Mouse (Mus musculus): ENCODE data around the gene Mup13.
"Not testable (repeated sequence)": the region's sequence is repeated elsewhere in the genome, so short reads cannot be mapped to it uniquely, and the experiment has no call there.

Gene Mup13

GRCm38 (mm10) chr4:61228186-61228585 is at the start of gene Mup13:
Gene Mup13 (minus strand): TSS chr4:61228286.
- DNase-seq (ENCODE audit: low spot score) = not testable (repeated sequence)

Measured in spleen, adult 12 weeks (tissue).